Mouse (Mus musculus): ENCODE results near the gene Pdha2. TPM values are rescaled to one million over a fixed set of nuclear protein-coding genes. Genes with fewer than 3 reads are reported as not detected.

Gene Pdha2
- total RNA-seq (2021) = not detected
- long read RNA-seq, experiment 1 = 0 reads
- long read RNA-seq, experiment 2 = 0 reads

DNA sequence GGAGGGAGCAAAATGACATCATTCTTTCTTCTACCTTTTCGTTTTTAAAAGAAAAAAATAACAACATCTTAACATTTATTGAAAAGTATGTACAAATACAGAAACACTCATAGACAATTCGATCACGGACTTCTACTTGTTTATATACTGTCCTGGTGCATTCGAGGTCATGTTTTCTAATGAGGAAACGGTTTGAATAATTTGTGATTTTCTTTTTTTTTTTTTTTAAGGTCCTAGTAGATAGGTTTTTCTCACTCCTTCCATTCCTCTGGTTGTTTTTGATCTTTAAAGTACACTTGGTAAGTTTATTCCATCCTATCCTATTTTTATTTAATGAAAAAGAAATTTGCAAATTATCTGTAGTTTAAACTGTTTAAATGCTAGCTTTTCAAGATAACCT is at the start of gene Pdha2:
TSS of gene Pdha2 (minus strand) at position 101 of the 400 bp plus-strand sequence.
- no peak for DNase-seq

DNA sequence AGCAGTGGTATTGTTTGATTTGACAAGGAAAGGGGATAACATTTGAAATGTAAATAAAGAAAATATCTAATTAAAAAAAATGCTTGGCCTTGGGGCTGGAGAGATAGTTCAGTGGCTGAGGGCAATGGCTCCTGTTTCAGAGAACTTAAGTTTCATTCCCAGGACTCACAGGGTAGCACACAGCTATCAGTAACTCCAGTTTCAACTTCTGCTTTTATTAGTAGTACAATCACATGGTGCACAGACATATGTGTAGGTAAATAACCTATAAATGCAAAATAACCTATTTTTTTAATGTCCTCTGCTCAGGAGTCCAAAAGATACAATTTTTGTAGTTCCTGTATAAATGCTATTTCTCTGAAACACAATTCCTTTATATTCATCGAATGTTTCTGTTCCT is 48.4 kb upstream of the Pdha2 start:
- DNase-seq = no peak

DNA sequence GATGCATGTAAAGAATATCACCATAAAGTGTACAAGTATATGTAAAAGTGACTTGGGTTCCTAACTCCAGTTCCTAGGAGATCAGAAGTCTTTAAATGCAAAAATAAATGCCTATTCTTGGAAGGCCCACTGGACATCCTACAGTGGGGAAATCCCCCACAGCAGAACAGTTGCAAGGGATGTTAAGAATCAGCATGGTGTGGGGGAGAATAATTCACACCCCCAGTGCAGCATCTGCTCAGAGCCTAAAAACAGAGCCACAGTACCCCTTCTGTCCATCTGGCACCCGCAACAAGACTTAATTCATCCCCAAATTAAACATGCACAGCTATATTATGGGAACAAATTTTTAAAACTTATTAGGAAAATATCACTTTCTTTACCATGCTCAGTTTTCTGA is 39.3 kb upstream of the Pdha2 start:
- no peak for DNase-seq

DNA sequence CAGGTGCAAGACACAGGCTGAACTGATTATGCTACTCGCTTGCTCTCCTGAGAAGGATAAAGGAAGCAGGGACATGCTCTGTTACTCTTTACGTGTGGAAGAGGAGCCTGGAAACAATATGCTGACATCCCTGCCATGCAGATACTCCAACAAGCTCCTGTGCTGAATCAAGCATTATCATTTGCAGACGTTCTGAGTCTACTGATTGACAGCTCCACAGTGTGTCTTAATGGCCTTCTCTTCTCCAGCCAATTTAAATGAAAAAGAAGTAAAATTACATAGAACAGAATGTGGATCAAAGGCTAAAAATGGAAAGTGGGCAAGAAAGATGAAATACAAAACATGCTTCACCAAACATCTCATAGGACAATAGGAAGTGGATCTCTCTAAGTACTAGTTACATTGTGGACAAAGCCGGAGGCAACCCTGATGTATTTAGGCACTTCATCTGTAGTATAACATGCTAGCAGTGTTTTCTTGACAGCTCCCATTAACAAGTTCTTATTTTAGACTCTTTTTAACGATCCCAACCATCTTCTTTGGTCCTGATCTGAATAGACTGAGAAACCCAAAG is 32.7 kb upstream of the Pdha2 start:
- no peak for DNase-seq

DNA sequence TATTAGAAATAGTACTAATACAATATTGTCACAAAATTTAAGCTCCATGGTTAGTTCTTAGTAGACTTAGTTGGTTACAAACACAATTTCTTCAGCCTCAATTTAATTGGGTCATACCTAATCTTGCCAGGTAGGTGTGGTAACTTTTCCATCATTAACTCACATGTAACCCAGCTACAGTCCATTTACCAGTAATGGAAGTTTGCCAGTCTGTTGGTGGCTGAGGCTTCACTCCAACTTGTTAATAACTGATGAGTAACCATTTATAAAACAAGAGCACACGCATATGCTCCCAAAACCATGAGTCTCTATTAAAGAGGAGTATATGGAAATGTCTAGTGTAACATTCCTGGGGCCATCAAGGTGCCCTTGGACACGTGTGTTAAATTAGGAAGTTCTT is 25.9 kb upstream of the Pdha2 start:
- DNase-seq = no peak

DNA sequence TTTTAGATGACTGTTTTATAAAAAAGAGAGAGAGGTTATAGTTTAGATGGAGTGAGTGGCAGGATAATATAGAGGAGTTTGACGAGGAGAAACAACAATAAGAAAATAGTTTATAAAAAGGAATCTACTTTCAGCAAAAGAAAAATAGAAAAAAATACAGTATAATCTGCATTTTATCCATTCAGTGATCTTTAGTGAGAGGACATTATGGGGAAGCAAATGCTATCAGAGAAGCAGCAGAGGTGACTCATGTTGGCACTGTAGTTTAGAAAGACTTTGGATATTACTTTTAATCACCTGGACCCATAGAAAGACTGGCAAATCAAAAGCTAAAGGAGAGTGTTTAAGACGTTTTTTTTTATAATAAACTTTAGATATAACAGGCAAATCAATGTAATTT is 17.0 kb upstream of the Pdha2 start:
- no peak for DNase-seq

DNA sequence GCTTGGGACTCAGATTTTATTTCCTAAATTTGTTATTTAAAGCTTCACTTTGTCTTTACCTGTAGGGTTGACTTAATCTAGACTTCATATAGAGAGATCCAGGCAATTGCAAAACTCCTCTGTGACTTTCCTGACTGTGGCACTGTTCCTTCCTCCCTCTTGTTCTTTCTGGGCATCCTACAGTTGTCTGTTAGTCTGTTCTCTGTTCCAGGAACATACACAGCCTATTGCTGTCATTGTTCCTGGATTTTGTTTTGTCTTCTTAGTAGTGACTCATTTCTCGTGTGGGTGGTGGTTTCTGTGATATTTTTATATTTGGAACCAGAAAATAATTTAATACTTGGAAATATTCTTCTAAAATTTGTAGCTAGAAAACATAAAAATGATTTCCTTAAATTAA is 10.2 kb upstream of the Pdha2 start:
- no peak for DNase-seq

DNA sequence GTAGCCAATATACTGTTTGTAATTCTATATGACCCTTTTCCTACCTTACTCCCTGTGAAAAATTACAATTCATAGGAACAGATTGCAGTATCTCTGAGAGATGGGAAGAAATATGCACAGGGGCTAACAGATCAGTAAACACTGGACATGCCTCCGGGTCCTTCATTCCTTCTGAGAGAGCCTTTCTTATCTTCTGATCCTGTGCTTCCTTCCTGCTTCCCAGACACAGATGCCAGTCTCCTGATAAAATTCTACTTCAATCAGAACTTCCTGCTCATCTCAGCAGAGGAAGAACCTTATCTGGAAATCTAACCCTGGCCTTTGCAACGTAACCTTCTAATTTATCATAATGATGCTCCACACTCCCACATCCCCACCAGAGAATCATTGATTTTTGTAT is 6.4 kb upstream of the Pdha2 start:
- DNase-seq = no peak

DNA sequence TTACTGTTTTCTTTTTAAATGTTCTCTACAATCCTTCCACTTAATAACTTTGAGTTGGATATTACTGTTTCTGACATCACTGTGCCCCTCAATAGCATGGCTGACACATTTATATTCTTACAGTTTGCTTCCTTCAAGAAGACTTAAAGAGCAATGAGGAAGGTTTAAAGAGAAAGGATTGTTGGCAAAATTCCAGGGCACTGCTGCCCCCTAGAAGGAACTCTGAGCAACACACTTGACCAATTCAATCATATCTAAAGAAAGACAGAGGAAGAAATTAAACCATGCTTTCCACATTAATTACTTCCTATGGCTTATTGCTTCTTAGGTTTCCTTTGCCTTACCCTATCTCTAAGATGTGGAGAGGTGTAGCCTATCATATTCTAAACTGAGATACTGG is 4.8 kb upstream of the Pdha2 start:
- no peak for DNase-seq

DNA sequence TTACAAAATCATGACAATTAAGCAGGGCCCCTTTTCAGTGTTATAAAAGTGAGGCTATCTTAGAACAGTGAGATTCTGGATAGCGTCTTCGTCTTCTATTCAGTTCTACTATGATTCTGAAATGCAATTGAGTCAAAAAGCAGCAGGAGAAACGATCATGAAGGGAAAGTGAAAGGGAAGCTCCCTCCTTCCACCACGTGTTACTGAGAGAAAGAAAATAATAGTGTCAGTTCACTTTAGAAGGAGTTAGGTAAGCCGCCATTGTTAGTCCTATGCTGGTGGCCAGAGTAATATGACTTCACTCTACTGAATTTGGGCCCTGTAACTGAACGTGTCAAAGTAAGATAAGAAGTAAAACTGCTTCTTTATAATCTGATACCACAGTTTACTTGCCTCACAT is 4.1 kb upstream of the Pdha2 start:
- no peak for DNase-seq

DNA sequence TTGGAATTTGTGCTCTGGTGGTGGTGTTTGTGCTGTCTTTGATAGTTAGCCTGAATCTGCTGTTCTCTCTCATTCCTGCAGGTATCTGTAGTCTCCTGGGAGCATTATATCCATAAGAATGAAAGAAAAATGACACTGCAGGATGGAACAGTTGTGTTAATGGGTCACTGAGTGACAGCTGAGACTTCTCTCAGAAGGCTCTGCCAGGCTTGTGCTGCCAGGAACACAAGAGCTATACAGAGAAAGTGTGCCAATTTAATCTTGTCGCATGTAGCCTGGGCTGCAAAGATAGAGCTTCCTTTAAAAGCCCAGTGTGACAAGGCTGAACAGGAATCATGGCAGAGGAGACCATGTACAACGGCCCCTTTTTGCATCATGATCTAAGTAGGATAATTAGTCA is 2.6 kb upstream of the Pdha2 start:
- DNase-seq = no peak

DNA sequence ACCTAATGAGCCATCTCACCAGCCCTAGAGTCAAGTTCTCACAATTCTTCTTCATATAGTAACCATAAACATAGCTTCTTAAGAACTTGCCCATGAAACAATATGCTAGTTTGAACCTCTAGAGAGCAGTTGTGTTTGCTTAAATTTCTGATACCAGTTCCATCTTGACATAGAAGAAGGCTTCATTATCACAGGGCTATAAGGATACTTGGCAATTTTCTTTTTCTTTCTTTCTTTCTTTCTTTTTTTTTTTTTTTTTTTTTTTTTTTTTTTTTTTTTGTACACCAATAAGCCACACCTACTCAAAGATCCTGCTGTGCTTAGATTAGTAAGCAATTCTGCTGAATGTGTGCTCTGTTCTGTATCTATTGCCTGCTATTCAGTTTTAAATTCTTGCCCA is 2.0 kb upstream of the Pdha2 start:
- no peak for DNase-seq

DNA sequence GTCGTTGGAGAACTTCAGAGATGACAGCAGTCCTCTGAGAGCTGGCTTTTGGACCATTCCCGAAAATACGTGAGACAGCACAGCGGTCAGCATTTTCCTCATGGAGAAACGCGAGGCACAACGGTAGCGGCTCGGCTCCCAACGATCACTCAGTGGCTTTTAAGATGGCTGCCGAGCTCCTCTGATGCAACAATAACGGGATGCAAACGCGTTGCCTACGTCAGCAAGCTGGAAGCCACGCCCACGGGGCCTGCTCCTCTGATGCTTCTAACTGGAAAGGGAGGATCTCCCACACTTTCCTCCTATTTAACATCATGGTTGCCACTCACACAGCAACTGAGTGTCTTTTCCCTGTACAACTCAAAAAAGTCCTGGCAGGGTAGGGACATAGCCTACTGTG is 511 bp downstream of the Pdha2 start:
- no peak for DNase-seq

DNA sequence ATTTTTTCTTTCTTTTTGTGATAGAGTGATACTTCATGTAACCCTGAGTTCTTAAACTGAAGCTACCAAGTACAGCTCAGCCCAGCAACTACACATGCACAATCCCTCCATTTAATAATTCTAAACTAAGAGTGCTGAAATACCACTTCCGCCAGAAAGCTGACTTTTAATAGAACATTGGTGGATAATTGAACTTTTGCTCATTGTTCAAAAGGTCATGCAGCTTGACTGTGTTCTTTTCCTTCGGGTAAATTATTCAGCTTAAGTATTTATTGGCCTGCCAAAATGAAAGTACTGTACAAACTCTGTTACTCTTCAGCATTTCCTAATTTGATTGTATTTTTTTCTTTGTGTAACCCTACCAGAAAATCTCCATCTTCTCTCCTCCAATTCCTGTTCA is 10.4 kb downstream of the Pdha2 start:
- no peak for DNase-seq

DNA sequence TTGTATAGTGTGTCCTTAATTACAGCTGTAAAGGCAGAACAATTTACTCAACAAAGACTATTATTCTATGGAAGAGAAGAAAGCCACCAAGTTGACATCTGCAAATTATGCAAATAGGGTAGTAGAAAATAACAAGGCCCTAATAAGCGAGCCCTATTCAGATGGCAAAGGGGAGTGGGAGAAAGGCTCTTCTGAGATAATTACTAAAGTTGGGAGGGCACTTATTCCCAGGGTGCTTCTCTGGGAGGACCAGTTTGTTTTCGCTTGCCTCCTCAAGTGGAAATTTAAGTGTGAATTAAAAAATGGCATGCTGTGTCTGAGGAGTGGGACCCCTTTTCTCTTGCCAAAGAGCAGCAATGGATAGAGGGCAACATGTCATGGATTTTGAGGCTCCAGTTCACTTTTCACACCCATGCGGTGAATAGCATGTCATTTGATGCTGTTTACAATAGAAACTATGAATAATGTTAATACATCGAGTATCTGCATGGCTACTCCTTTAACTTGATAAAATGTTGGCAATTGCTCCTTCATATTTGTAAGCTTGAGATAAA is 14.8 kb downstream of the Pdha2 start:
- no peak for DNase-seq

DNA sequence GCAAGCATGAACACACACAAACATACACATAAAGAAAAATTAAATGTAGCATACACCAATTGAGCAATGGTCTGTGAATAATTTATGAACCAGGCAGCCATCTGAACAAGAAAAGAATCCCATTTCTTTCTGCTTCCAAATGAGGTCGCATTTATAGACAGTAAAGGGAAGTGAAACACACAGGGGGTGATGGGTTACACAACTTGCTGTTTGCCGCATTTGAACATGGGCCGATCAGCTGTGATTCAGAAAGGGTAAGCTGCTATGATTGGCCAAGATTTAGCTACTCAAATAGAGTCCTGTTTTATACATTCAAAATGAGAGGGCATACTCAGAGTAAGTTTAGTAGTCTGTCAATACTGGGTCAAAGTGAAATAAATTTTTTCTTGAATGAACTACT is 20.5 kb downstream of the Pdha2 start:
- DNase-seq = no peak

DNA sequence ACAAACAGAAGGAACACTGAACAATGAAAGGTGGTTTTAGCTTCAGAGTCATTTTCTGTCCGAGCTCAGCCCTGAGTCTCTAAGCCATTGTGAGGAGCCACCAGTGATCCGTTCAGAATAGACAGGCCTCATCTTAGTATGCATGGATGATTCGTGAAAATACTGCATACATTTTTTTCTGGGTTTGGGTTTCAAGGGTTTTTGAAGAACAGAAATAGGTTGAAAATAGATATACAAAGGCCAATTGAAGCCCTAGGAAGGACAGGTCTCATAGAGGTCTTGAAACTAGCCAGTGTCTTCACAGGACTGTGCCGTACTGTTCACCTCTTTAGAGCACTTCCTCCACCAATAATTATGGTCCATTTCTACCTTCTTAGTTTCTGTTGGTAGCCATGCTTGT is 21.7 kb downstream of the Pdha2 start:
- no peak for DNase-seq

DNA sequence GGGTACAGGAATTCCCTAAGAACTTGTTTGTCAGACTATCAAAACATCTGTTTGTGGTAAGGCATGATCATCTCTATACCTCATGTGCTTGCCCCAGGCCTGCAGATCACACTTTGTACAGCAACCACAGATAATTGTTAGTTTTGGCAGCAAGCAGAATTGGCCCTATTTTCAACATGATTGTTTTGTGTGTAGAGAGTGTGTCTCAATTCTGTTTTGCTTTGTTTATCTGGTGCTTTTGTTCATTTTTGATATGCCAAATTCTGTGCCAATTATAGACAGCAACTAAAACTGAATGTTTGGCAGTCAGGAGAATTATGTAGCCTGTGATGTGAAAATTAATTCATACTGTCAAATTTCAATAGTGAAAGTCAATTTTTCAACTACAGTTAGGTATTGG is 51.2 kb downstream of the Pdha2 start:
- no peak for DNase-seq

Data from adrenal gland, postnatal 36 days (tissue).